ENCODE assay signal across 9 mouse cellular contexts in genomic region chr10:94689176-94689510, GRCm38 (mm10). TPM values are rescaled to one million over a fixed set of nuclear protein-coding genes. Genes with fewer than 3 reads are reported as not detected.
A peak's percentile ranks its signal among the peaks of the same experiment; 100 is the strongest.
DNase-seq lines count a peak whose midpoint lies in the region; ATAC-seq and TF ChIP-seq lines count a peak whose summit lies in the region.
"Had no signal": no experiment of that assay in that cellular context is flagged by ENCODE, and none has a peak within 500 bp of the region (broad histone marks: within the 10 kb centered on the region; RNA-seq: fewer than 3 reads in every experiment).

No protein-coding gene starts in this region.

- H3K9me3 ChIP-seq in heart, embryonic 11.5 days (replicated peaks; ENCODE audit: control insufficient read depth, low read length), result no peaks in the 10 kb centered on the region
- H3K9me3 ChIP-seq in ES-Bruce4 (replicated peaks; ENCODE audit: control insufficient read depth, insufficient read depth, low read length, poor library complexity, severe bottlenecking), result peaks cover 12% of the 10 kb centered on the region
- H3K9me3 ChIP-seq in heart, postnatal 0 days (replicated peaks; ENCODE audit: control insufficient read depth, low read length), result no peaks in the 10 kb centered on the region
- no peaks in the 10 kb centered on the region for H3K9me3 ChIP-seq in megakaryocyte, embryonic 14.5 days

- DNase-seq in heart, adult 11 months, result no peak
- DNase-seq in heart, postnatal 0 days (ENCODE audit: low spot score), result no peak
- no peak for DNase-seq in urinary bladder, postnatal 25 days (ENCODE audit: low spot score)
- DNase-seq in urinary bladder, adult 18-20 months (ENCODE audit: low spot score in 2 of 2), result no peak
- DNase-seq in left cerebral cortex, postnatal 4 days, result no peak

- WGBS in heart, embryonic 11.5 days (ENCODE audit: insufficient replicate concordance), result under 1% methylated on average over 7 of the region's 7 CpGs
- 0% methylated on average over 7 of the region's 7 CpGs for WGBS in heart, postnatal 0 days

- H3K4me3 ChIP-seq in heart, embryonic 11.5 days (ENCODE audit: low read depth, low read length), result peak overlapping the region; percentile 85
- peak overlapping the region; percentile 94 for H3K4me3 ChIP-seq in ES-Bruce4 (ENCODE audit: low read depth, low read length)
- peak overlapping the region; percentile 89 for H3K4me3 ChIP-seq in heart, postnatal 0 days (ENCODE audit: low read depth, low read length)
- peak overlapping the region; percentile 99 for H3K4me3 ChIP-seq in megakaryocyte, embryonic 14.5 days (replicated peaks)

- peak overlapping the region; percentile 98 for H3K27ac ChIP-seq in heart, embryonic 11.5 days (ENCODE audit: low read depth, low read length)
- peak overlapping the region; percentile 48; the same call in 1 of the 2 replicates for H3K27ac ChIP-seq in ES-Bruce4 (ENCODE audit: insufficient read depth, low read length)
- H3K27ac ChIP-seq in heart, postnatal 0 days (ENCODE audit: low read depth), result peak overlapping the region; percentile 98

- no peaks in the 10 kb centered on the region for H3K36me3 ChIP-seq in heart, embryonic 11.5 days (ENCODE audit: control insufficient read depth, insufficient read depth, low read length)
- H3K36me3 ChIP-seq in ES-Bruce4 (ENCODE audit: control insufficient read depth, insufficient read depth, low read length, poor library complexity, severe bottlenecking), result no peaks in the 10 kb centered on the region
- no peaks in the 10 kb centered on the region for H3K36me3 ChIP-seq in heart, postnatal 0 days (replicated peaks; ENCODE audit: control insufficient read depth, insufficient read depth, low read length)
- H3K36me3 ChIP-seq in megakaryocyte, embryonic 14.5 days (replicated peaks; ENCODE audit: low read length), result peaks cover 13% of the 10 kb centered on the region

- intact Hi-C loops in left cerebral cortex, postnatal 4 days (cut with DNase I), result loop anchor here (5.0 kb wide), 1 partner anchor 258 kb away; no protein-coding TSS in a partner anchor

- H3K4me1 ChIP-seq in heart, embryonic 11.5 days (ENCODE audit: control insufficient read depth, insufficient read depth, low read length), result peaks cover 6% of the 10 kb centered on the region
- H3K4me1 ChIP-seq in ES-Bruce4 (ENCODE audit: control insufficient read depth, insufficient read depth, low read length), result no peaks in the 10 kb centered on the region
- peaks cover 6% of the 10 kb centered on the region for H3K4me1 ChIP-seq in heart, postnatal 0 days (ENCODE audit: control insufficient read depth, insufficient read depth)
- H3K4me1 ChIP-seq in megakaryocyte, embryonic 14.5 days, result peaks cover 38% of the 10 kb centered on the region

- TF ChIP-seq POLR2A in ES-Bruce4 (IDR thresholded peaks at IDR 0.05; ENCODE audit: insufficient read depth, low read length), result no peak

- H3K4me2 ChIP-seq in heart, embryonic 11.5 days, result peak overlapping the region; percentile 74
- peak overlapping the region; percentile 76 for H3K4me2 ChIP-seq in heart, postnatal 0 days (ENCODE audit: low read depth, low read length)

- no peak for TF ChIP-seq EP300 in ES-Bruce4 (IDR thresholded peaks at IDR 0.05; ENCODE audit: insufficient read depth, low read depth, low read length)
- no peak for TF ChIP-seq EP300 in heart, postnatal 0 days (IDR thresholded peaks at IDR 0.05; ENCODE audit: low read depth)

- no peaks in the 10 kb centered on the region for H3K27me3 ChIP-seq in heart, embryonic 11.5 days (ENCODE audit: control insufficient read depth, insufficient read depth, low read length)
- no peaks in the 10 kb centered on the region for H3K27me3 ChIP-seq in ES-Bruce4 (ENCODE audit: control insufficient read depth, insufficient read depth, low read length, poor library complexity, severe bottlenecking)
- no peaks in the 10 kb centered on the region for H3K27me3 ChIP-seq in heart, postnatal 0 days (ENCODE audit: control insufficient read depth, insufficient read depth, low read length)
- H3K27me3 ChIP-seq in megakaryocyte, embryonic 14.5 days (replicated peaks), result no peaks in the 10 kb centered on the region
- H3K27me3 ChIP-seq: Patski had no signal

- H3K9ac ChIP-seq in heart, embryonic 11.5 days (ENCODE audit: low read depth, low read length), result peak overlapping the region; percentile 95
- peak overlapping the region; percentile 86 for H3K9ac ChIP-seq in ES-Bruce4 (ENCODE audit: low read depth, poor library complexity, severe bottlenecking)
- H3K9ac ChIP-seq in heart, postnatal 0 days (replicated peaks; ENCODE audit: low read depth, low read length), result peak overlapping the region; percentile 94

- ATAC-seq in heart, embryonic 11.5 days (replicated peaks; ENCODE audit: insufficient number of reproducible peaks, low FRiP score, low TSS enrichment), result no peak
- ATAC-seq in heart, postnatal 0 days (ENCODE audit: insufficient read depth, low read depth), result no peak

- TF ChIP-seq CTCF in ES-Bruce4 (IDR thresholded peaks at IDR 0.05; ENCODE audit: low read depth, low read length), result no peak
- no peak for TF ChIP-seq CTCF in heart, postnatal 0 days (IDR thresholded peaks at IDR 0.05; ENCODE audit: low read depth)

RNA-seq across cellular contexts. Expression of gene Cep83, which starts 0.7 kb away (rescaled TPM):
- polyA plus RNA-seq in heart, embryonic 11.5 days (2014; fragmentation: Nextera tagmentation; extraction: Ambion mirVana), result 20.3 and 20.7 TPM in 2 replicates
- 45.4 and 52.7 TPM in 2 replicates for polyA plus RNA-seq in ES-Bruce4 (2011; ENCODE audit: insufficient read depth, insufficient read length, low read depth, missing spikeins)
- 14.4 and 18.7 TPM in 2 replicates for total RNA-seq in heart, postnatal 0 days (2014; rRNA removed; ENCODE audit: low replicate concordance)
- polyA plus RNA-seq in heart, postnatal 0 days (2015; fragmentation: Nextera tagmentation; extraction: Ambion mirVana), result 14.4 and 15.0 TPM in 2 replicates
- polyA plus RNA-seq in megakaryocyte, embryonic 14.5 days (2012; ENCODE audit: insufficient read depth, low replicate concordance), result 1.5 and 7.8 TPM in 2 replicates
- total RNA-seq in left cerebral cortex, postnatal 4 days (2021), result 10 to 100 TPM; 29.7 to 31.8 TPM

Comparison
In these comparisons a context has a peak if more than half of its experiments do, and no peak if none do; other contexts are left out.
1. H3K27ac ChIP-seq: peak in every context shown above with its lines; median percentile 98 in heart, embryonic 11.5 days; 98 in heart, postnatal 0 days; 48 in ES-Bruce4.